Mouse (Mus musculus): ENCODE results near the gene Trmt11.
"Not testable (repeated sequence)": the region's sequence is repeated elsewhere in the genome, so short reads cannot be mapped to it uniquely, and the experiment has no call there.

Gene Trmt11

GRCm38 (mm10) chr10:30600542-30600966, at the start of gene Trmt11:
Gene Trmt11, minus strand, starts transcription at chr10:30600749.
- in situ Hi-C loops (cut with MboI, MseI) = no loop called here

GRCm38 (mm10) chr10:30647681-30648080, 47.1 kb upstream of the Trmt11 start:
- in situ Hi-C loops (cut with MboI, MseI) = no loop called here

- in situ Hi-C loops (cut with MboI, MseI) = no loop called here
These were observed 37.7 kb upstream of the Trmt11 start for GRCm38 (mm10) chr10:30638216-30638615.

- in situ Hi-C loops (cut with MboI, MseI) = not testable (repeated sequence)
These were observed 36.1 kb upstream of the Trmt11 start for GRCm38 (mm10) chr10:30636474-30637154.

GRCm38 (mm10) chr10:30632718-30633117, 32.2 kb upstream of the Trmt11 start:
- in situ Hi-C loops (cut with MboI, MseI) = no loop called here

GRCm38 (mm10) chr10:30629977-30630376, 29.4 kb upstream of the Trmt11 start:
- in situ Hi-C loops (cut with MboI, MseI) = no loop called here

GRCm38 (mm10) chr10:30629513-30629912, 29.0 kb upstream of the Trmt11 start, which contains the start of gene Hint3:
Gene Hint3, minus strand, starts transcription at chr10:30629632.
- in situ Hi-C loops (cut with MboI, MseI) = no loop called here

GRCm38 (mm10) chr10:30628444-30628843, 27.9 kb upstream of the Trmt11 start:
- in situ Hi-C loops (cut with MboI, MseI) = not testable (repeated sequence)

GRCm38 (mm10) chr10:30627548-30627947, 27.0 kb upstream of the Trmt11 start:
- in situ Hi-C loops (cut with MboI, MseI) = no loop called here

GRCm38 (mm10) chr10:30624161-30625019, 23.8 kb upstream of the Trmt11 start:
- in situ Hi-C loops (cut with MboI, MseI) = loop anchor here (5.0 kb wide), 2 partner anchors 83 to 178 kb away; partner anchors contain the start of gene Ncoa7

GRCm38 (mm10) chr10:30622928-30623327, 22.4 kb upstream of the Trmt11 start:
- in situ Hi-C loops (cut with MboI, MseI) = loop anchor here (5.0 kb wide), 2 partner anchors 84 to 179 kb away; partner anchors contain the start of gene Ncoa7

- in situ Hi-C loops (cut with MboI, MseI) = no loop called here
These were observed 18.3 kb upstream of the Trmt11 start for GRCm38 (mm10) chr10:30618918-30619210.

- in situ Hi-C loops (cut with MboI, MseI) = no loop called here
These were observed 17.8 kb upstream of the Trmt11 start for GRCm38 (mm10) chr10:30618091-30618917.

- in situ Hi-C loops (cut with MboI, MseI) = no loop called here
These were observed 12.5 kb upstream of the Trmt11 start for GRCm38 (mm10) chr10:30613039-30613438.

GRCm38 (mm10) chr10:30609614-30610013, 9.1 kb upstream of the Trmt11 start:
- in situ Hi-C loops (cut with MboI, MseI) = loop anchor here (5.0 kb wide), 1 partner anchor 703 kb away; the partner anchor contains the start of gene Hddc2

- in situ Hi-C loops (cut with MboI, MseI) = loop anchor here (5.0 kb wide), 1 partner anchor 704 kb away; the partner anchor contains the start of gene Hddc2
These were observed 7.6 kb upstream of the Trmt11 start for GRCm38 (mm10) chr10:30608109-30608508.

GRCm38 (mm10) chr10:30600094-30600534, 435 bp downstream of the Trmt11 start:
- in situ Hi-C loops (cut with MboI, MseI) = no loop called here

GRCm38 (mm10) chr10:30587037-30587436, 13.5 kb downstream of the Trmt11 start:
- in situ Hi-C loops (cut with MboI, MseI) = no loop called here

- in situ Hi-C loops (cut with MboI, MseI) = no loop called here
These were observed 14.9 kb downstream of the Trmt11 start for GRCm38 (mm10) chr10:30585691-30586090.

GRCm38 (mm10) chr10:30577670-30578280, 22.8 kb downstream of the Trmt11 start:
- in situ Hi-C loops (cut with MboI, MseI) = no loop called here

GRCm38 (mm10) chr10:30566364-30566763, 34.2 kb downstream of the Trmt11 start:
- in situ Hi-C loops (cut with MboI, MseI) = no loop called here
